ENCODE assay signal across 8 mouse cellular contexts in genomic region chr13:99412477-99413080, GRCm38 (mm10).
A peak's percentile ranks its signal among the peaks of the same experiment; 100 is the strongest.
DNase-seq lines count a peak whose midpoint lies in the region; ATAC-seq lines count a peak whose summit lies in the region.

No protein-coding gene starts in this region.

- ATAC-seq in megakaryocyte, adult 5-6 weeks (ENCODE audit: poor library complexity, severe bottlenecking), result peak; percentile 83
- ATAC-seq in erythroblast, adult 5-6 weeks (replicated peaks; ENCODE audit: low FRiP score, poor library complexity, severe bottlenecking), result no peak

- peak; percentile 37 for DNase-seq in ovary, adult 18-20 months (ENCODE audit: low spot score)
- DNase-seq in ovary, postnatal 10 days (ENCODE audit: low spot score), result no peak
- DNase-seq in cerebellum, adult 9-10 months, result peak; percentile 84
- peak; percentile 83 for DNase-seq in heart, adult 8-10 months (ENCODE audit: low spot score)
- peak; percentile 38 to 42 for DNase-seq in kidney, adult 8-10 months
- DNase-seq in spleen, adult 12 weeks (ENCODE audit: low spot score), result no peak

Comparison
In these comparisons a context has a peak if more than half of its experiments do, and no peak if none do; other contexts are left out.
1. DNase-seq: peak in ovary, adult 18-20 months (single experiment), cerebellum, adult 9-10 months (single experiment), heart, adult 8-10 months (single experiment) and kidney, adult 8-10 months (2 of 2); none in ovary, postnatal 10 days (single experiment) and spleen, adult 12 weeks (single experiment).